Mouse (Mus musculus): ENCODE data around the gene Dock6.

- no peak for TF ChIP-seq CTCF (IDR thresholded peaks at IDR 0.05; ENCODE audit: low read depth, low read length)
- TF ChIP-seq TAL1 (conservative IDR thresholded peaks at IDR 0.05; ENCODE audit: low read depth, low read length), result no peak
Observed at GRCm38 (mm10) chr9:21849691-21850677, 2.5 kb downstream of the Dock6 start.
